Mouse (Mus musculus) ZHBTc4 (cell line): ENCODE data around the gene Fam214a.

Source experiments
- DNase-seq: peaks from one replicate; pipeline ENCODE4 v3.0.0-alpha.2; 2011; ENCODE audit warnings: low read depth, low spot score

Gene Fam214a

GRCm38 (mm10) chr9:75077191-75077590 is 124.5 kb downstream of the Fam214a start:
- no peak for DNase-seq
